Mouse (Mus musculus) thymus, adult 2 months (tissue): ENCODE measurements around the gene Ankrd34b. TPM values are rescaled to one million over a fixed set of nuclear protein-coding genes. Genes with fewer than 3 reads are reported as not detected.

ENCODE experiments used
- DNase-seq: peaks from one replicate; pipeline ENCODE4 v3.0.0; 2021
- H3K27ac ChIP-seq: fragments of 200-500 bp; 2 replicates; pipeline ENCODE4 v1.5.1; 2012; ENCODE audit warnings: low read length, control low read depth; ENCODE audit not compliant: control insufficient read depth, insufficient read depth
- H3K27me3 ChIP-seq: fragments of 200-500 bp; 2 replicates; pipeline ENCODE4 v1.6.1; 2012; ENCODE audit warnings: mild to moderate bottlenecking, low read length, moderate library complexity, mixed read lengths; ENCODE audit not compliant: control insufficient read depth, insufficient read depth
- H3K36me3 ChIP-seq: fragments of 200-500 bp; 2 replicates; pipeline ENCODE4 v1.6.1; 2012; ENCODE audit warnings: mild to moderate bottlenecking, low read length, moderate library complexity; ENCODE audit not compliant: control insufficient read depth, insufficient read depth
- H3K4me1 ChIP-seq: fragments of 200-500 bp; replicated peaks from 2 replicates; pipeline ENCODE4 v1.6.1; 2012; ENCODE audit warnings: low read length; ENCODE audit not compliant: control insufficient read depth, insufficient read depth
- H3K4me3 ChIP-seq: fragments of 200-500 bp; 2 replicates; pipeline ENCODE4 v1.5.1; 2012; ENCODE audit warnings: mild to moderate bottlenecking, low read length, control low read depth, moderate library complexity; ENCODE audit not compliant: control insufficient read depth, insufficient read depth
- CTCF ChIP-seq: fragments of 200-500 bp; IDR thresholded peaks from 2 replicates; pipeline ENCODE4 v1.5.1; 2012; ENCODE audit warnings: mild to moderate bottlenecking, control low read depth, low read length, moderate library complexity, borderline replicate concordance; ENCODE audit not compliant: control insufficient read depth, poor library complexity, insufficient read depth; ENCODE audit errors: extremely low read depth
- POLR2A ChIP-seq: fragments of 200-500 bp; IDR thresholded peaks from 2 replicates; pipeline ENCODE4 v1.6.1; 2012; ENCODE audit warnings: mild to moderate bottlenecking, low read length, control low read depth, moderate library complexity; ENCODE audit not compliant: control insufficient read depth, poor library complexity, insufficient read depth; ENCODE audit errors: extremely low read depth
- WGBS: fragments of 180-500 bp; shearing (Covaris S2); methylation state at CpG from one replicate; pipeline ENCODE4 v1.1.7; 2018; 5-methylcytosine and 5-hydroxymethylcytosine counted together
- polyA plus RNA-seq: library from polyadenylated mRNA; depleted of rRNA; stranded (reverse); fragments of >200 nt; gene quantifications from 2 replicates; pipeline ENCODE4 v1.2.3, GENCODE M21; 2012; rRNA removed

The Ankrd34b gene
- 0.04 and 0.05 TPM in 2 replicates for polyA plus RNA-seq

GRCm38 (mm10) chr13:92425758-92426264, at the start of gene Ankrd34b:
Ankrd34b (plus strand) TSS chr13:92425896.
- peaks cover 11% of the 10 kb centered on the region for H3K4me1 ChIP-seq
- H3K4me3 ChIP-seq = peak within 1 kb of the TSS; percentile 26
- peaks cover 8% of the 10 kb centered on the region; the same call in 1 of the 2 replicates for H3K27me3 ChIP-seq
- H3K27ac ChIP-seq = no peak within 1 kb of the TSS
- WGBS = 1% methylated on average over 54 of the region's 54 CpGs
- TF ChIP-seq POLR2A = no peak
- TF ChIP-seq CTCF = no peak
- H3K36me3 ChIP-seq = no peaks in the 10 kb centered on the region
- peak; percentile 33 for DNase-seq

- H3K4me3 ChIP-seq = no peak overlapping the region
- WGBS = 94% methylated on average over 3 of the region's 3 CpGs
- TF ChIP-seq POLR2A (no peak), CTCF (no peak)
- H3K36me3 ChIP-seq = no peaks in the 10 kb centered on the region
- DNase-seq = no peak
- H3K27ac ChIP-seq = no peak overlapping the region
- H3K4me1 ChIP-seq = no peaks in the 10 kb centered on the region
- H3K27me3 ChIP-seq = no peaks in the 10 kb centered on the region
These were observed 38.3 kb upstream of the Ankrd34b start for GRCm38 (mm10) chr13:92387367-92387766.

- DNase-seq = no peak
- no peak overlapping the region for H3K27ac ChIP-seq
These were observed 32.5 kb upstream of the Ankrd34b start for GRCm38 (mm10) chr13:92393047-92393661.

GRCm38 (mm10) chr13:92398491-92399384, 27.0 kb upstream of the Ankrd34b start:
- DNase-seq = no peak
- WGBS = 87% methylated on average over 11 of the region's 11 CpGs
- Histone ChIP-seq H3K4me1 (no peaks in the 10 kb centered on the region), H3K4me3 (no peak overlapping the region), H3K36me3 (no peaks in the 10 kb centered on the region), H3K27me3 (no peaks in the 10 kb centered on the region), H3K27ac (no peak overlapping the region)
- TF ChIP-seq POLR2A (no peak), CTCF (no peak)

More at GRCm38 (mm10) chr13:92393047-92393661, 32.5 kb upstream of the Ankrd34b start:
- Histone ChIP-seq H3K27me3 (no peaks in the 10 kb centered on the region), H3K4me1 (no peaks in the 10 kb centered on the region), H3K4me3 (no peak overlapping the region), H3K36me3 (no peaks in the 10 kb centered on the region)
- TF ChIP-seq CTCF (no peak), POLR2A (no peak)
- WGBS = 93% methylated on average over 12 of the region's 12 CpGs

GRCm38 (mm10) chr13:92402063-92402462, 23.6 kb upstream of the Ankrd34b start:
- Histone ChIP-seq H3K4me3 (no peak overlapping the region), H3K4me1 (no peaks in the 10 kb centered on the region), H3K36me3 (no peaks in the 10 kb centered on the region), H3K27ac (no peak overlapping the region), H3K27me3 (no peaks in the 10 kb centered on the region)
- WGBS = 73% methylated on average over 2 of the region's 2 CpGs
- TF ChIP-seq POLR2A (no peak), CTCF (no peak)
- no peak for DNase-seq

GRCm38 (mm10) chr13:92403496-92403895, 22.2 kb upstream of the Ankrd34b start:
- Histone ChIP-seq H3K27ac (no peak overlapping the region), H3K36me3 (no peaks in the 10 kb centered on the region), H3K4me1 (no peaks in the 10 kb centered on the region), H3K4me3 (no peak overlapping the region), H3K27me3 (no peaks in the 10 kb centered on the region)
- DNase-seq = no peak
- TF ChIP-seq POLR2A (no peak), CTCF (no peak)
- WGBS = 90% methylated on average over 3 of the region's 3 CpGs
